Mouse (Mus musculus): ENCODE data around the gene Abcc4.

Gene Abcc4

GRCm38 (mm10) chr14:118435676-118436330, 270.2 kb downstream of the Abcc4 start:
- DNase-seq (ENCODE audit: low read depth, low spot score), result no peak

GRCm38 (mm10) chr14:118434842-118435241, 271.2 kb downstream of the Abcc4 start:
- DNase-seq (ENCODE audit: low read depth, low spot score), result no peak

- no peak for DNase-seq (ENCODE audit: low read depth, low spot score)
These were observed 272.2 kb downstream of the Abcc4 start for GRCm38 (mm10) chr14:118433848-118434247.
